Mouse (Mus musculus) myocyte (in vitro differentiated cells): ENCODE results near the gene Brpf1. TPM values are rescaled to one million over a fixed set of nuclear protein-coding genes. Genes with fewer than 3 reads are reported as not detected.

ENCODE experiments used
- H3K27me3 ChIP-seq: one replicate; pipeline ENCODE4 v1.6.1; 2011; ENCODE audit not compliant: control insufficient read depth, insufficient read depth, insufficient read length
- H3K36me3 ChIP-seq: one replicate; pipeline ENCODE4 v1.6.1; 2011; ENCODE audit not compliant: control insufficient read depth, insufficient read depth
- H3K4me2 ChIP-seq: one replicate; pipeline ENCODE4 v1.6.1; 2011; ENCODE audit warnings: low read depth, control low read depth
- H3K4me3 ChIP-seq: one replicate; pipeline ENCODE4 v1.5.1; 2011; ENCODE audit warnings: mild to moderate bottlenecking, control low read depth, moderate library complexity
- H3K79me2 ChIP-seq: one replicate; pipeline ENCODE4 v1.6.1; 2011; ENCODE audit not compliant: control insufficient read depth, insufficient read depth
- H3ac ChIP-seq: one replicate; pipeline ENCODE4 v1.6.1; 2011; ENCODE audit not compliant: control insufficient read depth, insufficient read length
- CEBPB ChIP-seq: IDR thresholded peaks from 2 replicates; pipeline ENCODE4 v1.6.1; 2011; ENCODE audit warnings: mild to moderate bottlenecking, moderate library complexity; ENCODE audit not compliant: poor library complexity, insufficient read depth, severe bottlenecking
- E2F4 ChIP-seq: IDR thresholded peaks from one replicate; pipeline ENCODE4 v1.6.1; 2011; ENCODE audit warnings: mild to moderate bottlenecking, control low read depth, moderate library complexity; ENCODE audit not compliant: insufficient read depth
- MAX ChIP-seq: IDR thresholded peaks from one replicate; pipeline ENCODE4 v1.6.1; 2011; ENCODE audit warnings: low read depth, mild to moderate bottlenecking, control low read depth
- MYOD1 ChIP-seq, 3 experiments: IDR thresholded peaks; one replicate each; pipeline ENCODE4 v1.6.1; 2011; ENCODE audit warnings: control low read depth in 2 of 3, low read depth in 2 of 3, mild to moderate bottlenecking in 2 of 3, moderate library complexity in 1 of 3; ENCODE audit not compliant: insufficient read length in 2 of 3, control insufficient read depth in 1 of 3
- MYOG ChIP-seq, 3 experiments: IDR thresholded peaks; one replicate each; pipeline ENCODE4 v1.6.1; 2011; ENCODE audit warnings: control low read depth in 2 of 3, low read depth in 2 of 3, mild to moderate bottlenecking in 2 of 3; ENCODE audit not compliant: insufficient read length in 2 of 3, control insufficient read depth in 1 of 3, insufficient read depth in 1 of 3
- POLR2A ChIP-seq: IDR thresholded peaks from one replicate; pipeline ENCODE4 v1.6.1; 2011; ENCODE audit warnings: low read depth, mild to moderate bottlenecking, control low read depth, moderate library complexity; ENCODE audit not compliant: insufficient read length
- POLR2AphosphoS2 ChIP-seq: IDR thresholded peaks from one replicate; pipeline ENCODE4 v1.6.1; 2011; ENCODE audit warnings: low read depth, control low read depth; ENCODE audit not compliant: insufficient read length
- REST ChIP-seq: IDR thresholded peaks from one replicate; pipeline ENCODE4 v1.6.1; 2011; ENCODE audit warnings: mild to moderate bottlenecking, control low read depth, moderate library complexity; ENCODE audit not compliant: insufficient read depth, insufficient read length
- SRF ChIP-seq: IDR thresholded peaks from one replicate; pipeline ENCODE4 v1.6.1; 2011; ENCODE audit warnings: low read depth; ENCODE audit not compliant: control insufficient read depth, insufficient read length
- TCF12 ChIP-seq: IDR thresholded peaks from one replicate; pipeline ENCODE4 v1.6.1; 2011; ENCODE audit warnings: mild to moderate bottlenecking, control low read depth; ENCODE audit not compliant: poor library complexity, insufficient read depth, severe bottlenecking
- TCF3 ChIP-seq: IDR thresholded peaks from one replicate; pipeline ENCODE4 v1.6.1; 2011; ENCODE audit warnings: low read depth, control low read depth; ENCODE audit not compliant: insufficient read length
- USF1 ChIP-seq: IDR thresholded peaks from one replicate; pipeline ENCODE4 v1.6.1; 2011; ENCODE audit warnings: low read depth, mild to moderate bottlenecking, control low read depth, moderate library complexity
- polyA plus RNA-seq: library from polyadenylated mRNA; unstranded; fragments of >200 nt; fragmentation: generic; extraction: Trizol; gene quantifications from one replicate; pipeline ENCODE4 v1.2.1, GENCODE M21; 2012; ENCODE audit warnings: missing spikeins

Brpf1 gene
- polyA plus RNA-seq, 1 experiment, result 15.0 TPM

GRCm38 (mm10) chr6:113350538-113350937, 43.6 kb downstream of the Brpf1 start:
- Histone ChIP-seq H3ac (no peak overlapping the region), H3K36me3 (no peaks in the 10 kb centered on the region)
- TF ChIP-seq POLR2AphosphoS2, result no peak
- TF ChIP-seq TCF12, result no peak
- no peak for TF ChIP-seq MAX
- TF ChIP-seq POLR2A, result no peak
- TF ChIP-seq SRF, result no peak
- no peak for TF ChIP-seq E2F4
- no peak for TF ChIP-seq TCF3
- TF ChIP-seq MYOD1 (IDR thresholded peaks at IDR 0.05; ENCODE audit: control insufficient read depth in 1 of 3, insufficient read length in 2 of 3, low read depth in 2 of 3), result no peak
- no peak for TF ChIP-seq REST

GRCm38 (mm10) chr6:113351161-113351560, 44.2 kb downstream of the Brpf1 start:
- no peak overlapping the region for H3K4me2 ChIP-seq

More at GRCm38 (mm10) chr6:113350538-113350937, 43.6 kb downstream of the Brpf1 start:
- Histone ChIP-seq H3K4me3 (no peak overlapping the region), H3K27me3 (no peaks in the 10 kb centered on the region), H3K79me2 (no peaks in the 10 kb centered on the region), H3K4me2 (no peak overlapping the region)

GRCm38 (mm10) chr6:113351653-113352052, 44.7 kb downstream of the Brpf1 start:
- Histone ChIP-seq H3ac (no peak overlapping the region), H3K36me3 (no peaks in the 10 kb centered on the region), H3K4me2 (no peak overlapping the region), H3K27me3 (no peaks in the 10 kb centered on the region), H3K79me2 (no peaks in the 10 kb centered on the region), H3K4me3 (no peak overlapping the region)
- TF ChIP-seq MAX (no peak), MYOD1 (IDR thresholded peaks at IDR 0.05; ENCODE audit: control insufficient read depth in 1 of 3, insufficient read length in 2 of 3, low read depth in 2 of 3) (no peak), MYOG (IDR thresholded peaks at IDR 0.05; ENCODE audit: control insufficient read depth in 1 of 3, insufficient read depth in 1 of 3, insufficient read length in 2 of 3, low read depth in 2 of 3) (no peak), REST (no peak), CEBPB (no peak), SRF (no peak), POLR2AphosphoS2 (no peak), POLR2A (no peak), USF1 (no peak), TCF12 (no peak), TCF3 (no peak), E2F4 (no peak)

More at GRCm38 (mm10) chr6:113351161-113351560, 44.2 kb downstream of the Brpf1 start:
- Histone ChIP-seq H3ac (no peak overlapping the region), H3K36me3 (no peaks in the 10 kb centered on the region), H3K79me2 (no peaks in the 10 kb centered on the region), H3K4me3 (no peak overlapping the region), H3K27me3 (no peaks in the 10 kb centered on the region)
- no peak for TF ChIP-seq SRF
- TF ChIP-seq USF1, result no peak
- no peak for TF ChIP-seq POLR2AphosphoS2
- TF ChIP-seq MYOD1 (IDR thresholded peaks at IDR 0.05; ENCODE audit: control insufficient read depth in 1 of 3, insufficient read length in 2 of 3, low read depth in 2 of 3), result no peak
- no peak for TF ChIP-seq MYOG (IDR thresholded peaks at IDR 0.05; ENCODE audit: control insufficient read depth in 1 of 3, insufficient read depth in 1 of 3, insufficient read length in 2 of 3, low read depth in 2 of 3)
- no peak for TF ChIP-seq E2F4
- no peak for TF ChIP-seq MAX
- TF ChIP-seq POLR2A, result no peak
- no peak for TF ChIP-seq TCF3
- TF ChIP-seq REST, result no peak
- TF ChIP-seq TCF12, result no peak
- TF ChIP-seq CEBPB, result no peak

GRCm38 (mm10) chr6:113352820-113353219, 45.9 kb downstream of the Brpf1 start:
- no peak overlapping the region for H3K4me2 ChIP-seq
- H3K36me3 ChIP-seq, result no peaks in the 10 kb centered on the region
- H3K27me3 ChIP-seq, result no peaks in the 10 kb centered on the region
- no peak overlapping the region for H3K4me3 ChIP-seq
- no peaks in the 10 kb centered on the region for H3K79me2 ChIP-seq
- no peak overlapping the region for H3ac ChIP-seq
- TF ChIP-seq TCF3 (no peak), MYOG (IDR thresholded peaks at IDR 0.05; ENCODE audit: control insufficient read depth in 1 of 3, insufficient read depth in 1 of 3, insufficient read length in 2 of 3, low read depth in 2 of 3) (no peak), POLR2AphosphoS2 (no peak), USF1 (no peak), POLR2A (no peak), REST (no peak), TCF12 (no peak), CEBPB (no peak), MAX (no peak), MYOD1 (IDR thresholded peaks at IDR 0.05; ENCODE audit: control insufficient read depth in 1 of 3, insufficient read length in 2 of 3, low read depth in 2 of 3) (no peak), E2F4 (no peak), SRF (no peak)

- Histone ChIP-seq H3ac (no peak overlapping the region), H3K79me2 (no peaks in the 10 kb centered on the region), H3K4me3 (no peak overlapping the region), H3K4me2 (no peak overlapping the region), H3K27me3 (no peaks in the 10 kb centered on the region), H3K36me3 (no peaks in the 10 kb centered on the region)
- TF ChIP-seq POLR2AphosphoS2, result no peak
Measured at GRCm38 (mm10) chr6:113353696-113354095, 46.8 kb downstream of the Brpf1 start.
